Mouse (Mus musculus): Measurements from ENCODE around the gene Foxc2.

GRCm38 (mm10) chr8:121092627-121093026 lies 23.3 kb upstream of the Foxc2 start:
- TF ChIP-seq CTCF (IDR thresholded peaks at IDR 0.05; ENCODE audit: borderline replicate concordance, control insufficient read depth, extremely low read depth, insufficient read depth, low read length, poor library complexity) (peak; percentile 86; the same call in 1 of the 2 replicates), POLR2A (IDR thresholded peaks at IDR 0.05; ENCODE audit: control insufficient read depth, extremely low read depth, insufficient read depth, low read length, poor library complexity) (0 out of 2 replicates have a peak, but pooled peaks have one; percentile 26)
